Mouse (Mus musculus) CH12.LX (cell line): ENCODE measurements at regions not wholly inside any gene's neighbourhood (a gene's known extent, or its start where the extent isn't known, plus 50 kb on each side); places are given as distances from the start of the nearest gene placed in this dataset.

Experiments
- DNase-seq: peaks from one replicate; pipeline ENCODE4 v3.0.0-alpha.2; 2013; ENCODE audit errors: extremely low read depth
- H3K27ac ChIP-seq: 2 replicates; pipeline ENCODE4 v1.5.1; 2012; ENCODE audit warnings: low read depth, mild to moderate bottlenecking, control low read depth, moderate library complexity; ENCODE audit not compliant: insufficient read depth
- H3K27me3 ChIP-seq: replicated peaks from 2 replicates; pipeline ENCODE3; 2012; ENCODE audit warnings: inconsistent platforms
- H3K36me3 ChIP-seq, 2 experiments: replicated peaks in 1 of 2; 2 replicates each; pipeline versions ENCODE3 to v1.6.1; 2012; ENCODE audit warnings: inconsistent platforms in 1 of 2, low read length in 1 of 2, mild to moderate bottlenecking in 1 of 2, mixed read lengths in 1 of 2, moderate library complexity in 1 of 2; ENCODE audit not compliant: control insufficient read depth in 1 of 2, insufficient read depth in 1 of 2
- H3K4me1 ChIP-seq, 2 experiments: 2 replicates each; pipeline ENCODE4 v1.6.1; 2012; ENCODE audit warnings: inconsistent platforms in 1 of 2, moderate library complexity in 1 of 2; ENCODE audit not compliant: insufficient read depth in 2 of 2, control insufficient read depth in 1 of 2
- H3K4me2 ChIP-seq: 2 replicates; pipeline ENCODE4 v1.6.1; 2012; ENCODE audit warnings: low read depth, mild to moderate bottlenecking, control low read depth; ENCODE audit not compliant: poor library complexity, insufficient read depth, severe bottlenecking
- H3K4me3 ChIP-seq, 3 experiments: fragments of 150-350 bp in 1 of 3; sonication (generic) in 1 of 3; replicated peaks in 1 of 3; 2 replicates each; pipeline versions ENCODE3 to v1.5.1; 2011 to 2012; ENCODE audit warnings: low read depth in 2 of 3, low read length in 2 of 3, mild to moderate bottlenecking in 2 of 3, moderate library complexity in 2 of 3, control low read depth in 1 of 3, improper control_type of control experiment in 1 of 3, inconsistent platforms in 1 of 3, mixed read lengths in 1 of 3; ENCODE audit not compliant: poor library complexity in 1 of 3
- H3K79me2 ChIP-seq: replicated peaks from 2 replicates; pipeline ENCODE4 v1.6.1; 2012; ENCODE audit warnings: mild to moderate bottlenecking, moderate library complexity; ENCODE audit not compliant: control insufficient read depth, poor library complexity, insufficient read depth, severe bottlenecking; ENCODE audit errors: extremely low read depth
- H3K9ac ChIP-seq: 2 replicates; pipeline ENCODE4 v1.6.1; 2012; ENCODE audit warnings: low read depth, mild to moderate bottlenecking, control low read depth, moderate library complexity; ENCODE audit not compliant: insufficient read depth
- H3K9me3 ChIP-seq: replicated peaks from 2 replicates; pipeline ENCODE3; 2012; ENCODE audit warnings: low read length, inconsistent platforms, mixed read lengths
- CHD1 ChIP-seq: IDR thresholded peaks from 2 replicates; pipeline ENCODE4 v1.6.1; 2012; ENCODE audit warnings: low read depth, low read length, improper control_type of control experiment, inconsistent platforms
- E2F4 ChIP-seq: IDR thresholded peaks from 2 replicates; pipeline ENCODE4 v1.6.1; 2011; ENCODE audit warnings: low read depth, low read length, improper control_type of control experiment; ENCODE audit not compliant: insufficient replicate concordance
- ETS1 ChIP-seq: conservative IDR thresholded peaks from 2 replicates; pipeline ENCODE4 v1.6.1; 2012; ENCODE audit warnings: low read depth, mild to moderate bottlenecking, inconsistent platforms, low read length, improper control_type of control experiment, moderate library complexity
- GABPA ChIP-seq: IDR thresholded peaks from 2 replicates; pipeline ENCODE4 v1.6.1; 2012; ENCODE audit warnings: low read depth, low read length, improper control_type of control experiment, inconsistent platforms; ENCODE audit not compliant: insufficient replicate concordance
- HCFC1 ChIP-seq: IDR thresholded peaks from 2 replicates; pipeline ENCODE4 v1.6.1; 2012; ENCODE audit warnings: low read depth, mild to moderate bottlenecking, inconsistent platforms, low read length, improper control_type of control experiment
- JUN ChIP-seq: IDR thresholded peaks from 2 replicates; pipeline ENCODE4 v1.6.1; 2011; ENCODE audit warnings: low read depth, mild to moderate bottlenecking, low read length, improper control_type of control experiment, moderate library complexity; ENCODE audit not compliant: insufficient read depth
- JUND ChIP-seq: conservative IDR thresholded peaks from 2 replicates; pipeline ENCODE4 v1.6.1; 2011; ENCODE audit warnings: low read depth, low read length, improper control_type of control experiment
- MAZ ChIP-seq: IDR thresholded peaks from 2 replicates; pipeline ENCODE4 v1.6.1; 2012; ENCODE audit warnings: low read depth, mild to moderate bottlenecking, inconsistent platforms, low read length, improper control_type of control experiment, moderate library complexity
- MXI1 ChIP-seq: IDR thresholded peaks from 2 replicates; pipeline ENCODE4 v1.6.1; 2011; ENCODE audit warnings: mild to moderate bottlenecking, low read depth, low read length, improper control_type of control experiment
- MYC ChIP-seq: IDR thresholded peaks from 2 replicates; pipeline ENCODE4 v1.6.1; 2011; ENCODE audit warnings: low read depth, mild to moderate bottlenecking, improper control_type of control experiment, low read length
- POLR2A ChIP-seq: IDR thresholded peaks from 2 replicates; pipeline ENCODE4 v1.6.1; 2011; ENCODE audit warnings: low read depth, mild to moderate bottlenecking, improper control_type of control experiment, low read length
- RCOR1 ChIP-seq: conservative IDR thresholded peaks from 2 replicates; pipeline ENCODE4 v1.6.1; 2012; ENCODE audit warnings: low read depth, mild to moderate bottlenecking, inconsistent platforms, low read length, improper control_type of control experiment
- SIN3A ChIP-seq: IDR thresholded peaks from 2 replicates; pipeline ENCODE4 v1.6.1; 2012; ENCODE audit warnings: low read length, improper control_type of control experiment, inconsistent platforms
- SMC3 ChIP-seq: IDR thresholded peaks from 2 replicates; pipeline ENCODE4 v1.6.1; 2011; ENCODE audit warnings: low read depth, low read length, improper control_type of control experiment
- TBP ChIP-seq: conservative IDR thresholded peaks from 2 replicates; pipeline ENCODE4 v1.6.1; 2011; ENCODE audit warnings: low read depth, low read length, improper control_type of control experiment
- TCF12 ChIP-seq: IDR thresholded peaks from 2 replicates; pipeline ENCODE4 v1.6.1; 2014; ENCODE audit warnings: low read depth, mild to moderate bottlenecking, inconsistent platforms, low read length, improper control_type of control experiment
- USF2 ChIP-seq: conservative IDR thresholded peaks from 2 replicates; pipeline ENCODE4 v1.6.1; 2011; ENCODE audit warnings: low read depth, low read length, improper control_type of control experiment
- ZMIZ1 ChIP-seq: IDR thresholded peaks from 2 replicates; pipeline ENCODE4 v1.6.1; 2012; ENCODE audit warnings: low read depth, mild to moderate bottlenecking, inconsistent platforms, low read length, improper control_type of control experiment
- ZNF384 ChIP-seq: IDR thresholded peaks from 2 replicates; pipeline ENCODE4 v1.6.1; 2012; ENCODE audit warnings: low read depth, low read length, improper control_type of control experiment, inconsistent platforms
- dilution Hi-C: fragments of 300-500 bp; cut with MboI; formaldehyde crosslinking; loops from 2 replicates; pipeline ENCODE4 v1.14.3; 2020; ENCODE audit warnings: low sequenced_read_pairs; ENCODE audit not compliant: extremely low pct_unique_long_range_greater_than_20kb, extremely low pct_ligation_motif_present
- in situ Hi-C: fragments of 300-500 bp; cut with MboI; formaldehyde crosslinking; loops from 3 replicates; pipeline ENCODE4 v1.14.3; 2019; ENCODE audit warnings: low sequenced_read_pairs, low pct_ligation_motif_present, low pct_unique_long_range_greater_than_20kb, mixed read lengths

- Histone ChIP-seq H3K27me3 (peaks cover 78% of the 10 kb centered on the region), H3K27ac (no peak overlapping the region), H3K4me3 (no peak overlapping the region), H3K9me3 (peaks cover 14% of the 10 kb centered on the region)
- in situ Hi-C loops (no loop called here), dilution Hi-C loops (no loop called here)
- TF ChIP-seq MXI1 (no peak), ZMIZ1 (no peak), TCF12 (no peak), JUND (no peak), MYC (no peak), GABPA (no peak), RCOR1 (no peak), ETS1 (no peak), ZNF384 (no peak), SMC3 (no peak), HCFC1 (no peak), E2F4 (no peak), POLR2A (no peak), CHD1 (no peak)
- TF ChIP-seq, all 38 proteins: peak for 0
- DNase-seq, result no peak
- no peak overlapping the region for H3K9ac ChIP-seq
- H3K4me1 ChIP-seq, result no peaks in the 10 kb centered on the region
- no peak overlapping the region for H3K4me2 ChIP-seq
- H3K79me2 ChIP-seq, result no peaks in the 10 kb centered on the region
- no peaks in the 10 kb centered on the region for H3K36me3 ChIP-seq
These were observed 199.9 kb downstream of the Tex36 start for GRCm38 (mm10) chr7:133402072-133402471.

- Histone ChIP-seq H3K4me2 (no peak overlapping the region), H3K9ac (no peak overlapping the region), H3K79me2 (no peaks in the 10 kb centered on the region), H3K4me3 (no peak overlapping the region), H3K9me3 (peaks cover 14% of the 10 kb centered on the region), H3K36me3 (no peaks in the 10 kb centered on the region), H3K27me3 (peaks cover 79% of the 10 kb centered on the region), H3K27ac (no peak overlapping the region), H3K4me1 (no peaks in the 10 kb centered on the region)
- TF ChIP-seq JUN (no peak), MAZ (no peak), SIN3A (no peak), USF2 (no peak), CHD1 (no peak), ETS1 (no peak), TBP (no peak)
- DNase-seq, result no peak
- in situ Hi-C loops, result no loop called here
- dilution Hi-C loops, result no loop called here
These were observed 201.3 kb downstream of the Tex36 start for GRCm38 (mm10) chr7:133400691-133401090.
